Mouse (Mus musculus) E14TG2a.4 (cell line): ENCODE results near the gene Slc51b.
A peak's percentile ranks its signal among the peaks of the same experiment; 100 is the strongest.

Experiments used
- H3K27me3 ChIP-seq: 2 replicates; pipeline ENCODE4 v1.6.1; 2014; ENCODE audit warnings: low read length, control low read depth; ENCODE audit not compliant: insufficient read depth
- H3K36me3 ChIP-seq: 2 replicates; pipeline ENCODE4 v1.6.1; 2014; ENCODE audit warnings: low read length, control low read depth; ENCODE audit not compliant: insufficient read depth
- H3K4me1 ChIP-seq: replicated peaks from 2 replicates; pipeline ENCODE4 v1.6.1; 2014; ENCODE audit warnings: low read depth, low read length, control low read depth
- H3K4me3 ChIP-seq: replicated peaks from 2 replicates; pipeline ENCODE4 v1.5.1; 2014; ENCODE audit warnings: mild to moderate bottlenecking, low read length
- H3K9me3 ChIP-seq: 2 replicates; pipeline ENCODE4 v1.6.1; 2014; ENCODE audit warnings: low read length, control low read depth
- CTCF ChIP-seq: conservative IDR thresholded peaks from 2 replicates; pipeline ENCODE4 v1.5.1; 2014; ENCODE audit warnings: low read length
- NANOG ChIP-seq: IDR thresholded peaks from 2 replicates; pipeline ENCODE4 v1.6.1; 2014; ENCODE audit warnings: borderline replicate concordance, low read length, mixed read lengths
- POU5F1 ChIP-seq: IDR thresholded peaks from 2 replicates; pipeline ENCODE4 v1.6.1; 2014; ENCODE audit warnings: low read length, borderline replicate concordance

The Slc51b gene

DNA sequence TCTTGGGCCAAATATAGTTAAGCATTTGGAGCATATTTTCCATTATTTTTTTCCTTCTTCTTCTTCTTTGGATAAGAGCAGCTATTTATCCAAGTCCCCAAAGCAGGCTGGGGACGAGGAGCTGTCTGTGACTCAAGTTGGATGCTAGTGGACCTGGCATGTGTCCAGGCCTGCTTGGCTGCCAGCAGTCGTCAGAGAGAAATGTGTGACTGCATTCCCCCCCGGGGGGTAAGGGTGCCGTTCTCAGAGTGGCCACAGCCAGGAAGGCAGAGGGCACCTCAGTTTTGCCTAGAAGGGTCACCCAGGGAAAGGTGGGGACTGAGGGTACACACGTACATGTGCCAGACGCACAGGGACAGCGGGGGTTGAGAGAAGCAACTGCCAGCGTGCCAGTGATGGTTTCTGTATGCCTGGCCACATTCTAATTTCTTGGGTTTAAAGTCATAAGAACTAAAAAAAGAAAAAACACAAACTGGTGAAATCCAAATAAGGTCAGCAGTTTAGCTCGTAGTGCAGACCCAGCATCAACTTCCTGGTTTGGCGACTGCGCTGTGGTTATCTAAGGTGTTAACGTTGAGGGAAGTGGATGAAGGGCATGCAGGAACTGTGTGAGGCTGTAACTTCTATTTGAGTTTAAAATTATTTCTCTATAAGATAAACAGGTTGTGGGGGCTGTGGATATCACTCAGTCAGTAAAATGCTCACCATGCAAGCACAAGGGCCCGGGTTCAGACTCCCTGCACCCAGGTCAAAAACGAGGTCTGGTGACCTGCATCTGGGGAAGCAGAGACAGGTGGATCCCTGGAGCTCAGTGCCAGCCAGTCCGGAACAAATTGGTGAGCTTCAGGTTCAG is 18.2 kb downstream of the Slc51b start:
- no peak overlapping the region for H3K4me3 ChIP-seq
- no peaks in the 10 kb centered on the region for H3K36me3 ChIP-seq
- no peaks in the 10 kb centered on the region for H3K9me3 ChIP-seq
- TF ChIP-seq NANOG (no peak), POU5F1 (no peak), CTCF (no peak)
- H3K4me1 ChIP-seq: no peaks in the 10 kb centered on the region
- peaks cover 27% of the 10 kb centered on the region for H3K27me3 ChIP-seq

GRCm38 (mm10) chr9:65399934-65400333 is 22.8 kb downstream of the Slc51b start:
- Histone ChIP-seq H3K4me1 (peaks cover 9% of the 10 kb centered on the region), H3K4me3 (no peak overlapping the region), H3K36me3 (no peaks in the 10 kb centered on the region), H3K9me3 (no peaks in the 10 kb centered on the region), H3K27me3 (peaks cover 68% of the 10 kb centered on the region)
- TF ChIP-seq NANOG (no peak), CTCF (no peak), POU5F1 (no peak)

DNA sequence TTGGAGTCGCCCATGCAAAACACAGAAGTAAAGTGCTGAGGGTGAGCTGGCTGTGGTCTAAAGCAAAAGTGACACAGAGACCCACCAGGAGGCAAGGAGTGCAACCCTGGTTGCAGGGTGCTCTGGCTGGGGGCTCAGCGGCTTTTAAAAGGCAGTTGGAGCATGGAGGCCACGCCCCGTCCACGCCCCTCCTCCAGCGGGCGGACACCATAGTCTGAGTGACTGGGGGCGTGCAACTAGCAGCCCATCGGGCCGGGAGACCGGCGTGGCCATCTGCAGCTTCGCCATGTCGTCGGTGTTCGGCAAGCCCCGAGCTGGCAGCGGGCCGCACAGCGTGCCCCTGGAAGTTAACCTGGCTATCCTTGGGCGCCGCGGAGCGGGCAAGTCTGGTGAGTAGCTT is 24.5 kb downstream of the Slc51b start, which contains the start of gene Rasl12:
Gene Rasl12 (plus strand): TSS at position 228 of the 400 bp plus-strand sequence.
- Histone ChIP-seq H3K36me3 (no peaks in the 10 kb centered on the region), H3K9me3 (no peaks in the 10 kb centered on the region), H3K4me3 (peak within 1 kb of the TSS; percentile 72), H3K4me1 (peaks cover 9% of the 10 kb centered on the region), H3K27me3 (peaks cover 71% of the 10 kb centered on the region)
- TF ChIP-seq CTCF: no peak
- TF ChIP-seq POU5F1: no peak
- no peak for TF ChIP-seq NANOG

- Histone ChIP-seq H3K36me3 (no peaks in the 10 kb centered on the region), H3K4me3 (no peak overlapping the region), H3K4me1 (peaks cover 24% of the 10 kb centered on the region), H3K27me3 (peaks cover 87% of the 10 kb centered on the region), H3K9me3 (no peaks in the 10 kb centered on the region)
- TF ChIP-seq POU5F1 (no peak), NANOG (no peak), CTCF (no peak)
These were observed 28.4 kb downstream of the Slc51b start for GRCm38 (mm10) chr9:65394360-65394759.

GRCm38 (mm10) chr9:65393606-65394005 is 29.1 kb downstream of the Slc51b start:
- Histone ChIP-seq H3K9me3 (no peaks in the 10 kb centered on the region), H3K27me3 (peaks cover 87% of the 10 kb centered on the region), H3K4me1 (peaks cover 21% of the 10 kb centered on the region), H3K36me3 (no peaks in the 10 kb centered on the region), H3K4me3 (no peak overlapping the region)
- TF ChIP-seq CTCF: no peak
- TF ChIP-seq POU5F1: no peak
- no peak for TF ChIP-seq NANOG

GRCm38 (mm10) chr9:65392638-65393364 is 30.0 kb downstream of the Slc51b start:
- TF ChIP-seq CTCF (peak; percentile 82), NANOG (no peak)
- H3K4me3 ChIP-seq: no peak overlapping the region
- H3K9me3 ChIP-seq: no peaks in the 10 kb centered on the region
- H3K27me3 ChIP-seq: peaks cover 85% of the 10 kb centered on the region
- H3K36me3 ChIP-seq: no peaks in the 10 kb centered on the region
- H3K4me1 ChIP-seq: peaks cover 15% of the 10 kb centered on the region

- TF ChIP-seq CTCF (no peak), NANOG (no peak), POU5F1 (no peak)
These were observed 31.2 kb downstream of the Slc51b start, which contains the start of gene Kbtbd13 for GRCm38 (mm10) chr9:65391613-65391964. Gene Kbtbd13 (minus strand): TSS chr9:65391652.

GRCm38 (mm10) chr9:65390752-65391612 is 31.8 kb downstream of the Slc51b start:
- H3K4me3 ChIP-seq: peak overlapping the region; percentile 76
- TF ChIP-seq CTCF (no peak), POU5F1 (no peak), NANOG (no peak)

More at GRCm38 (mm10) chr9:65391613-65391964, 31.2 kb downstream of the Slc51b start, which contains the start of gene Kbtbd13:
- Histone ChIP-seq H3K4me1 (peaks cover 15% of the 10 kb centered on the region), H3K9me3 (no peaks in the 10 kb centered on the region), H3K4me3 (peak within 1 kb of the TSS; percentile 76), H3K36me3 (no peaks in the 10 kb centered on the region), H3K27me3 (peaks cover 77% of the 10 kb centered on the region)

More at GRCm38 (mm10) chr9:65390752-65391612, 31.8 kb downstream of the Slc51b start:
- Histone ChIP-seq H3K4me1 (peaks cover 15% of the 10 kb centered on the region), H3K27me3 (peaks cover 75% of the 10 kb centered on the region), H3K9me3 (no peaks in the 10 kb centered on the region), H3K36me3 (no peaks in the 10 kb centered on the region)
